Mouse (Mus musculus) megakaryocyte, embryonic 14.5 days (primary cell): ENCODE data around the gene Dlx1. TPM values are rescaled to one million over a fixed set of nuclear protein-coding genes. Genes with fewer than 3 reads are reported as not detected.
A peak's percentile ranks its signal among the peaks of the same experiment; 100 is the strongest.

Experiments used
- H3K27me3 ChIP-seq: replicated peaks from 2 replicates; pipeline ENCODE3; 2012; ENCODE audit warnings: inconsistent platforms
- H3K36me3 ChIP-seq: replicated peaks from 2 replicates; pipeline ENCODE3; 2012; ENCODE audit warnings: low read length, inconsistent platforms, mixed read lengths
- H3K4me1 ChIP-seq: 2 replicates; pipeline ENCODE4 v1.6.1; 2012; ENCODE audit warnings: inconsistent platforms
- H3K4me3 ChIP-seq: replicated peaks from 2 replicates; pipeline ENCODE3; 2012; ENCODE audit warnings: moderate library complexity, mild to moderate bottlenecking, inconsistent platforms
- H3K9me3 ChIP-seq: 2 replicates; pipeline ENCODE4 v1.6.1; 2012; ENCODE audit warnings: inconsistent platforms
- FLI1 ChIP-seq: IDR thresholded peaks from 2 replicates; pipeline ENCODE4 v1.6.1; 2012; ENCODE audit warnings: low read length, inconsistent platforms, mixed read lengths
- GATA1 ChIP-seq: IDR thresholded peaks from 3 replicates; pipeline ENCODE4 v1.6.1; 2012; ENCODE audit warnings: mixed read lengths, low read length, inconsistent platforms, borderline replicate concordance
- polyA plus RNA-seq: library from polyadenylated mRNA; stranded (reverse); fragments of >175 nt; gene quantifications from 2 replicates; pipeline ENCODE4 v1.2.3, GENCODE M21; 2012; ENCODE audit warnings: low replicate concordance; ENCODE audit not compliant: insufficient read depth

Dlx1 gene
- polyA plus RNA-seq, 1 experiment: 0.31 TPM

- peak overlapping the region; percentile 89 for H3K4me3 ChIP-seq
- peaks cover 59% of the 10 kb centered on the region for H3K4me1 ChIP-seq
- peaks cover 94% of the 10 kb centered on the region for H3K27me3 ChIP-seq
- no peaks in the 10 kb centered on the region for H3K36me3 ChIP-seq
- TF ChIP-seq FLI1 (no peak), GATA1 (no peak)
- no peaks in the 10 kb centered on the region for H3K9me3 ChIP-seq
Observed at GRCm38 (mm10) chr2:71545401-71545881, 17.5 kb downstream of the Dlx1 start.

- peaks cover 92% of the 10 kb centered on the region for H3K27me3 ChIP-seq
- no peaks in the 10 kb centered on the region for H3K9me3 ChIP-seq
- TF ChIP-seq GATA1: no peak
- TF ChIP-seq FLI1: no peak
- H3K36me3 ChIP-seq: no peaks in the 10 kb centered on the region
- peak overlapping the region; percentile 89 for H3K4me3 ChIP-seq
- H3K4me1 ChIP-seq: peaks cover 53% of the 10 kb centered on the region
Observed at GRCm38 (mm10) chr2:71545882-71546639, 18.1 kb downstream of the Dlx1 start.

- Histone ChIP-seq H3K36me3 (no peaks in the 10 kb centered on the region), H3K4me3 (peak within 1 kb of the TSS; percentile 89), H3K9me3 (no peaks in the 10 kb centered on the region), H3K4me1 (peaks cover 49% of the 10 kb centered on the region), H3K27me3 (peaks cover 92% of the 10 kb centered on the region)
- TF ChIP-seq GATA1 (no peak), FLI1 (no peak)
Observed at GRCm38 (mm10) chr2:71546640-71547071, 18.7 kb downstream of the Dlx1 start, which contains the start of gene Dlx2. Dlx2 (minus strand) TSS chr2:71546754.

GRCm38 (mm10) chr2:71547829-71548228 lies 19.9 kb downstream of the Dlx1 start:
- peaks cover 91% of the 10 kb centered on the region for H3K27me3 ChIP-seq
- no peak for TF ChIP-seq GATA1
- no peak for TF ChIP-seq FLI1
- H3K4me3 ChIP-seq: no peak overlapping the region
- H3K4me1 ChIP-seq: peaks cover 46% of the 10 kb centered on the region
- H3K9me3 ChIP-seq: no peaks in the 10 kb centered on the region
- no peaks in the 10 kb centered on the region for H3K36me3 ChIP-seq

GRCm38 (mm10) chr2:71550330-71550729 lies 22.4 kb downstream of the Dlx1 start:
- no peak for TF ChIP-seq FLI1
- TF ChIP-seq GATA1: no peak
- Histone ChIP-seq H3K9me3 (no peaks in the 10 kb centered on the region), H3K27me3 (peaks cover 87% of the 10 kb centered on the region), H3K36me3 (no peaks in the 10 kb centered on the region), H3K4me1 (peaks cover 26% of the 10 kb centered on the region), H3K4me3 (no peak overlapping the region)

- Histone ChIP-seq H3K9me3 (peaks cover 5% of the 10 kb centered on the region), H3K4me1 (peaks cover 13% of the 10 kb centered on the region), H3K27me3 (peaks cover 81% of the 10 kb centered on the region), H3K4me3 (peak overlapping the region; percentile 81), H3K36me3 (no peaks in the 10 kb centered on the region)
- no peak for TF ChIP-seq FLI1
- TF ChIP-seq GATA1: no peak
Observed at GRCm38 (mm10) chr2:71551704-71552103, 23.8 kb downstream of the Dlx1 start.

- no peak for TF ChIP-seq GATA1
- TF ChIP-seq FLI1: no peak
- Histone ChIP-seq H3K4me1 (peaks cover 13% of the 10 kb centered on the region), H3K4me3 (no peak overlapping the region), H3K9me3 (peaks cover 33% of the 10 kb centered on the region), H3K27me3 (peaks cover 68% of the 10 kb centered on the region), H3K36me3 (no peaks in the 10 kb centered on the region)
Observed at GRCm38 (mm10) chr2:71556071-71556470, 28.2 kb downstream of the Dlx1 start.

- Histone ChIP-seq H3K36me3 (no peaks in the 10 kb centered on the region), H3K9me3 (peaks cover 18% of the 10 kb centered on the region), H3K27me3 (peaks cover 48% of the 10 kb centered on the region), H3K4me3 (no peak overlapping the region), H3K4me1 (peaks cover 2% of the 10 kb centered on the region)
- TF ChIP-seq FLI1 (no peak), GATA1 (no peak)
Observed at GRCm38 (mm10) chr2:71566466-71566865, 38.6 kb downstream of the Dlx1 start.

GRCm38 (mm10) chr2:71573736-71574135 lies 45.8 kb downstream of the Dlx1 start:
- Histone ChIP-seq H3K36me3 (no peaks in the 10 kb centered on the region), H3K4me3 (no peak overlapping the region), H3K4me1 (peaks cover 9% of the 10 kb centered on the region), H3K27me3 (peaks cover 53% of the 10 kb centered on the region), H3K9me3 (peaks cover 14% of the 10 kb centered on the region)
- no peak for TF ChIP-seq FLI1

- no peak overlapping the region for H3K4me3 ChIP-seq
- H3K4me1 ChIP-seq: peaks cover 17% of the 10 kb centered on the region
- H3K36me3 ChIP-seq: no peaks in the 10 kb centered on the region
- TF ChIP-seq GATA1 (no peak), FLI1 (no peak)
- H3K27me3 ChIP-seq: peaks cover 42% of the 10 kb centered on the region
- H3K9me3 ChIP-seq: peaks cover 14% of the 10 kb centered on the region
Observed at GRCm38 (mm10) chr2:71577059-71577458, 49.1 kb downstream of the Dlx1 start.
